Mouse (Mus musculus) CD4-positive, CD25-positive, alpha-beta regulatory T cell, adult 2 months (primary cell): Measurements from ENCODE around the gene Mylk2.

Source experiments
- DNase-seq: peaks from one replicate; pipeline ENCODE4 v3.0.0-alpha.2; 2012; ENCODE audit warnings: low read depth, low spot score

Mylk2 gene

DNA sequence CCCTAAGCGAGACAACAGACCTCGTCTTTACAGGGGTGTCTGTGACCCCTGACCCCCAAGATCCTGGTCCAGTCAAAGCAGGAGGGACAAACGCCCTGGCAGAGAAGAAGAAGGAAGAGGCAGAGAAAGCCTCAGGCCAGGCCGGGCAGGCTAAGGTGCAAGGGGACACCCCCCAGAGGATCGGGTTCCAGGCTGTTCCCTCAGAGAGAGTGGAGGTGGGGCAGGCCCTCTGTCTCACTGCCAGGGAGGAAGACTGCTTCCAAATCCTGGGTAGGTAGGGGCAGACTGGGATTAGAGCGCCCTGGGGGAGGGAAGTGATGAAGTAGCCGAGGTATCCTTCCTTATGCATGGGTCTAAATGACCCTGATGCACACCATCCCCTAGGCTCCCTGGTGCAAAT is 2.3 kb downstream of the Mylk2 start:
- DNase-seq: no peak

DNA sequence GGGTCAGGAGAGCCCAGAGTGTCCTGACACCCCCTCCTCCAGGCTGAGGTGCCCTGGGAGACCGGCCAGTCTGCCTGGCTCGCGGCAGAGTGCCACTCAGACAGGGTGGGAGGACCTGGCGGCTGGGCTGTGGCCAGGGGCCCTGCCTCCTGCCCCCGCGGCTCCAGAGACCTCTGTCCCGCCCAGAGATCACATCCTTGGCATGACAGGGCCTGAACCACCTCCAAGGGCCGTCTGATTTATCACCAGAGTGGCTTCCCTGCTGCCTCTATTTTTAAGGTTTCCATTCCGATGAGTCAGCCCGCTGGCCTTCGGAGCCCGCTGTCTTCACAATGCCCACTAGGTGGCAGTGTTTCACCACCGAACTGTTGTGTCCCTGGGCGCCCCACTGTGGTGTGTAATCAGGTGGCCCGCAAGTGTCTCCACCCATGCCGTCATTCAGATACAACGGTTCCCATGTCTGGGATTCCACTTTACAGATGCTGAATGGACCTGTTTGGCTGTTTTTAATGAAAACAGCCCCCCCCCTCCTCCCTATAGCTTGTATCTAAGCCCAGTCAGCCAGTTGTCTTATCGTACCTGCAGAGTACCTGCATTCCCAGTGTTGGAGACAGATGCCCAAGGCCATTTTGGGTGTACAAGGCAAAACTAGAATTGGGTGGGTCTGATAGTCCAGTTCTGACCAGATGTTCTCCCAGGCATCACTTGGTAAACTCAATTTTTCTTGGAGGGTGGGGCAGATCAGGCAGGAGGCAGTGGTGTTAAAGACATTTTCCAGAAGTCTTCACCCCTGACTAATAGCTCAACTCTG is 3.4 kb downstream of the Mylk2 start:
- DNase-seq: peak; percentile 89

DNA sequence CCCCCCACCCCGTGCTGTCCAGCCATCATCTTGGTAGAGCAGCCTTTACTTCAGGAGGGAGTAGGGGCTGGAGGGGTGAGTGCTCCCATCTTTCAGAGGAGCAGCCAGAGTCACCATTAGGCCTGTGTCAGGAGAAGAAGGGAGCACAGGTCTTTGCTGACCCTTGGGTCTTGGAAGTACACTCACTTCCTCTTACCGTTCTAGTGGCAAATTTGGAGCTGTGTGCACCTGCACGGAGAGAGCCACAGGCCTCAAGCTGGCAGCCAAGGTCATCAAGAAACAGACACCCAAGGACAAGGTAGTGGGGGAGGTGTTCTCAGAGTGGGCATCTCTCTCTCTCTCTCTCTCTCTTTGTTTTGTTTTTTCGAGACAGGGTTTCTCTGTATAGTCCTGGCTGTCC is 4.3 kb downstream of the Mylk2 start:
- no peak for DNase-seq

DNA sequence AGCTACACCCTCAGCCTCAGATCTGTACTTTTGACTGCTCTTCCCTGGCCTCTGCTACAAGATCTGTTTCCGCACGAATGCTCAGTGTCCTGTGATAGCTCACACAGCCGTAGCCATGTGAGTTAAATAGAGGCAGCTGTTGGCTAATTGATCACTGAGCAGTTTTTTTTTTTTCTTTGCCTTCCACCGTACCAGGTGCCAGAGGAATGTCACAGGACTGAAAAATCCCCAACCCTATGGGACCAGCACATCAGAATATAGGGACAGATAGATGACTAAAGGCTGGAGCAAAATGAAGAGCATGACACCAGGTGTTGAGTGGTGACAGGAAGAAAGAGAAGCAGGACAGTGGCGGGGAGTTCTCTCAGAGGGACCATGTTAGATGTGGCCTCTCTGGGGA is 5.0 kb downstream of the Mylk2 start:
- no peak for DNase-seq

DNA sequence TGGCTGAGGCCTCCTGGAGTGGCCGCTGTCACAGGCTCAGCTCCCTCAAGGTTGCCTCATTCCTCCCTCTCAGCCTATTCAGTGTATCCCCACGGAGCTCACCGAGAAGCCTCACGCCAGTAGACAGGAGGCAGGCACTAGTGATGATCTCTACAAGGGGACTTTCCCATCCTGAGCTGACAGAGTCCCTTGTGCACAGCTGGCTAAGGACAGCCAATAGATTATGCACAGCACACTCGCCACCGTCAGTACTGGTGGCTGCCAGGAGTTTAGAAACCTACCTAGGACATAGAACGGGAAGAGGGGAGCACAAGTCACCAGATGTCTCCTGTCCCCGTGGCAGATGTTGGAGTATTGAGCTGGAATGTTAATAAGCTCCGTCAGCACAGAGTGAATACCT is 6.5 kb downstream of the Mylk2 start:
- no peak for DNase-seq

DNA sequence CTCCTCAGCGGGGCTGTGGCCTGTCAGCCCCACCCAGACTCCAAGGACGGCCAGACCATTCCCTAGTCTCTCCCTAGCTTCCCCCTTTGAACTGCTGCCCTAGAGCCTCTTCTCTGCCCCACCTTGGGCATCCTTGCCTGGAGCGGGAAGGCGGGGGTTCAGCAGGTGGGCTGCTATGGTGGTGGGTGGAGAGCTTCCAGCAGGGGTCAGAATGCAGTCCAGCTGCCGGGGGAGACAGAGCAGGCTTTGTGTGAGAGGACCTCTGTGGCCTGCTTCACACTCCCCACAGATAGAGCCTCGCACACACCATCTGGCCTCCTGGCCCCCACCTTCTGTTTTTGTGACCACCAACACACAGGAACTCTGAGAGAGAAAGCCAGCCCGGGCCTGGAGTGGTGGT is 11.2 kb downstream of the Mylk2 start:
- DNase-seq: no peak

DNA sequence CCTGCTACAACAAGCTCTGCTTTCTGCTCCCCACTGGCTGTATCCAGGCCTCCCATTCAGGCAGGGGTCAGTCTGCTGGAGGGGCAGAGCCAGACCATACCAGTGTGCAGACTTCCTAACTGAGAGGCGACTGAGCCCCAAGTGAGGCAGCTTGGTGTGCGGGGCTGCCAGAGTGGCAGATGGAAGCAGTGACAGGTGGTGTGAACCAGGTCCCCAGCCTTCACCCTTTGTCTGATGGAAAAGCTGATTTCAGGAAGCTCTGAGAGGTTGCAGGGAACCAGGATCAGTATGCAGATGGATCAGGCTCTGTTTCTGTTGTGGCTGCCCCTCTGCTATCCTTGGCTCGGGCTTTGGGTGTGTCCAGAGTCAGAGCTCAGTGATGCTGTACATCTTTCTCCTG is 12.5 kb downstream of the Mylk2 start:
- no peak for DNase-seq

DNA sequence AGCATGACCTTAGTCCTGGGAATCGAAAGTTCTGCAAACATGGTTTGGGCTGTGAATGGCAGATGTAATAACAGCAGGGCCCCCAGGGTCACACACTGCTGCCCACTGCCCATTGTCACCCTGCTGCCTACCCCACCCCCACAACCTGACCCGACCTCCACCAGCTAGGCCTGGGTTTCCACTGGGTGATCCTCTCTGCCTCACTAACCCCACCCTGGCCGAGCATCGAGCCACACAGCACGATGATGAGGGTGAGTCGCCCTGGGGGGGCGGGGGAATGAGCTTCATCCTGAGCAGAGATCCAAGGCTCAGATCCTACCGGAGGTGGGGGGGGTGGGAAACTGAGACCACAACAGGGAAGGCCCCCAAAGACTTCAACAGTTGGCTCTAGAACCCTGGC is 13.0 kb downstream of the Mylk2 start:
- no peak for DNase-seq

DNA sequence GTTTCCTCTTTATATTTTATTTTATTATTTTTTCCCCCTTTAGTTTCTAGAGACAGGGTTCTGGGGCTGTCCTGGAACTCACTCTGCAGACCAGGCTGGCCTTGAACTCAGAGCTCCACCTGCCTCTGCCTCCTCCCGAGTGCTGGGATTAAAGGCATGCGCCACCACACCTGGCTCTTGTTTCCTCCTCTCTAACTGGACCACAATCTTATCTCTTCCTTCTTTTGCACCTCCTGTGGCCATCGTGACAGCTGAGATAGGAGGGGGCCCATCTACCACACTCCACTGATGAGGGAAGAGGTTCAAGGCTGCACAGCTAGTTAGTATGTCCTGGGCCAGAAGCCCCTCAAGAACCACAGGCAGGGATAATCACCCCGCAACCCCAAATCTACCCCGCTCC is 13.4 kb downstream of the Mylk2 start:
- no peak for DNase-seq

DNA sequence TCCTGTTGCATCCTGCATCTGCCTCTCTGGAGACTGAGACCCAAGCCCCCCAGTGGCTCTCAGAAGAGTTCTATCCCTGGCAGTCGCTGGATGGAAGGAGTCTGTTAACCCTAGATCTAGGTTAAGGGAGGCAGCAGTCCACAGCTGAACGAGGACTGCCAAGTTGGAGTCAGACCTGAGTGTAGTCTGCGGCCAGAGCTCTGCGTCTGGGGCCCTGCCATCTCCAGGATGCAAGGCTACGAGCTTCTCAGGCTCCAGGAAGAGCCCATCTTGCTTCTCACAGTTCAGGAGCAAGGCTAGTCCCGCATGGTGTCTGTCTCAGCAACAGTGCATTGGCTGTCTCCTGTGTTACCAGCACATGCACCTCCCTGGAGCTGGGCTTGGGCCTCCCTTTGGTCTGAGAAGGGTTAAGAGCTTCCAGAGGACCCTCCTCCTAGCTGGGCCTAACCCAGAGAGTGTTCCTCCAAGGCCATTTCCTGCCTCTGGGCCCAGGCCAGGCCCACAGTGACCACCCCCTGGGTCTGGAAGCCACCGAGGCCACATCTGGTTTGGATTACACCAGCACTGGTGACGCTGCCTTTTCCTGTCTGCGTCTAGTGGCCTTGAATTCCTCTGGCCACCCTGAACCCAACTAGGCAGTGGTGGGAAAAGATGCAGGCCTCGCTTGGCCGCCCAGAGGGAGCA is 14.2 kb downstream of the Mylk2 start:
- DNase-seq: no peak

DNA sequence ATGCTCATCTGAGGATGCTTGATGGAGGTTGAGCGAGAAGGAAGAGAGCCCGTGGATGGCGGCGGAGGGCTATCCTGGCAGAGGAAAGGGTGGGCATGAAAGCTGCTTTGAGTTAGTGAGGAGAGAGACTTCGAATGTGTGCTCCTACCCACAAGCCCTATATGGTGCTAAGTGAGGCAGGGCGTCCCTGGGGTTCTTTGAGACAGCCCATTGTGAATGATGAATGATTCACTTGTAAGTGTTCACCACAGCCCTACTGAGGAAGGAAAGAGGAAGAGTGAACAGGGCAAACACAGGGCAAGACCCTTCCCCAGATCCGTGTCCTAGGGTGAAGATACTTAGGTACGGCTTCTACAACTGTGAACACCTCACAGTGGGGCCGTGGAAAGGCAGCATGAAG is 15.7 kb downstream of the Mylk2 start:
- DNase-seq: no peak

DNA sequence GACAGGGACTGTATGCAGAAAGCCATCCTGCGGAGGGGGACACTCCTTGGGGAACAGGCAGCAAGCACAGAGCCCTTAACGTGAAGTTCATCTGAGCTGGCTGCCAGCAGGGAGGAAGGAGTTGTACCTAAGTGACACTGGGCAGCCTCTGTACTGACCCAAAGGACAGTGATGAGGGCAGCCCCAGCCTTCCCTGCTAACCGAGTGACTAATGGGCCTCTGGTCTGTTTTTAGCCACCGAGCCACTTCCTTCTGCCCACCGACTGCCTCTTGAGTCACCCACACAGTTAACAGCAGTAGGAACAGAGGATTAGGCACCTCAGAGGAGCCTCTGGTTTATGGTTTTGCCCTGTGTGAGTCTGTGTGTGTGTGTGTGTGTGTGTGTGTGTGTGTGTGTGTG is 16.2 kb downstream of the Mylk2 start:
- no peak for DNase-seq

DNA sequence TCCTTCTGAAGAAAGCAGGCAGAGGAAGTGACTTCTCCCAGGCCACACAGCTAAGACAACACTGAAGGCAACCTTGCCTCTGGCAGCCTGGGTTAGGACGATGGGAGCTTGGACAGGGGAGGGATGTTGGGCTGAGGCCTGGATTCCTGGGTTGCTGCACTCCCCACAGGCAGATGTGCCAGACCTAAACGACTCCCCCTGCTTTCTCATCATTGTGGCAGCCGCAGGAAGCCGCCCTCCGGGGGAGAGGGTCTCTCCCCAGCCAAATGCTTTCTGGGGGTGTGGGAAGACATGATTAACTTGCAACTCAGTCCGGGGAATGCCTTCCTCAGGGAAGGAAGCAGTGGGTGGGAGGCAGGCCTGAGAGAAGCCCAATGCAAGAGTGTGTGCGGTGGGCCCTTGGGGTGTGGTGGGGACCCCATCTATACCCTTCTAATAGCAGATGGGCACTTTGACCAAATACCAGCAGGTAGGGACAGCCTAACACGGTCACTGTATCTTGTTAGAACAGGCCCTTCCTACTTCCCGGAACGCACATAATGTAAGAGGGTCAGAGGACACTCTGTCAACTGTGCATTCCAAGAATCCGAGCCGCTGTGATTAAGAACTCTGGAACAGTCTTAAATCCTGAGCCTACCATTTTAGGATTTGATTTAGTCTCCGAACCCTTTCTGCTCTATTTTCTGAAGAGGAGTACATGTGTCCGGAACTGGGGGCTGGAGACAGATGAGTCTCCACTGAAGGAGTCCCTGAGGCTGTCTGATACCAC is 17.3 kb downstream of the Mylk2 start:
- DNase-seq: no peak

DNA sequence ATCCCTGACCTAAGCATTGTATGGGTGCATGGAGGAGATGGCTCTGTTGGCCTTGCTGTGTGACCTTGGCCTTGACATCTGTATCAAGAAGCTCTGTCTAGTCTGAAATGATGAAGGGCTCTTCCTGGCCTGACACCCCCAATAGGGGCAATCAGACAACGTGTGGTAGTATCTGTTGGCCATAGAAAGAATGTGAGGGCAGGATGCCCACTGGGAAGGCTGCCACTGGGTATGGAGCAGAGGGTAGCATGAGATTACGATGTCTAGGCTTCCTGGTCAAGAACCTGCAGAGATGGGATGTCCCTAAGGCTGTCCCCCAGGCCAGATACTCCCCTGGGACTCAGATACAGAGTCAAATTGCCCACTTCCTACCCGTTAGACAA is 17.8 kb downstream of the Mylk2 start:
- no peak for DNase-seq

DNA sequence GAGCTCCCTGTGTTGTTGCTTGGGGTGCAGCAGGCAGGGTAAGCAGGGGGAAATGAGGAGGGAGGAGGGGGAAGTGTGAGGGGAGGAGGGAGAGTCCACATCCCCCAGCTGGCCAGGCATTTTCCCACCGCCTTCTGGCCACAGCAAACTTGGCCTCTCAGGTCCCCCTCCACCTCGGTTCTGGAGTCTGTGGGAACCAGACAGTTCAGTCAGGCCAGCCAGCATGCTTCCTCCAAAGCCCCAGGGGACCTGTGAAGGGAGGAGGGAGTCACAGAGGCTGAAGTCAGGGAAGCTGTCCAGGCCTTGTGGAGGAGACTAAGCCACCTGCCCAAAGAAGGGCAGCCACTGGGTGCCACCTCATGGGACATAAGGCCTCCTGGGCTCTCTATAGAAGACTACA is 19.1 kb downstream of the Mylk2 start:
- no peak for DNase-seq

DNA sequence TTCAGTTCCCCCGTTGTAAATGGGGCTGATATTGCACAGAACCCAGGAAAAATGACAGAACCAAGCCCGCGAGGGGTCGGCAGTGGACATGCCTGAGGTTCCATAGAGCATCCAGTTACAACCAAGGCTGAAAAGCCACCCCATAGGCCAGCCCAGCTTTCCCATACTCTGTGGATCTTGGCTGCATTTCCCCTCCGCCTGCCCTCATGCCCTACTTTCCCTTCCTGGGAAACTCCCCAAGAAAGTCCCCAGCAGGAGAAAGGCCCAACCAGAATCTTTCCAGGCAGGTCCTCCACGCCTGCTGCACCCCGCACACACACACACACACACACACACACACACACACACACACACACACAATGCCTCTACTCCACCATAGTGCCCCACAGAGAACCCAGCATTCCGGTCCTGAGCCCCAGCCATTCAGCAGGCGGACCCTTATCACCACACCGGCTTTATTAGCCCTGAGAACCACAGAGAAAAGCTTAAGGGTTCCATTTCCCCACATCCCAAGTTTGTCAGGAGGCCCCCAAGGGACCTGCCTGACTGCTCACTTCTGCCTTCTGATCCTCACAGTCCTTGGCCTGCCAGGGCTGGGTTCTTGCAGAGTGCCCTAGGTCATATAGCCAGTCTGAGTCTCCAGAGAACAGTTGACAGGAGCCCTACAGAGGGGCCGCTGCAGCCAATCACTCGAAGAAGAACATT is 20.5 kb downstream of the Mylk2 start:
- DNase-seq: no peak

DNA sequence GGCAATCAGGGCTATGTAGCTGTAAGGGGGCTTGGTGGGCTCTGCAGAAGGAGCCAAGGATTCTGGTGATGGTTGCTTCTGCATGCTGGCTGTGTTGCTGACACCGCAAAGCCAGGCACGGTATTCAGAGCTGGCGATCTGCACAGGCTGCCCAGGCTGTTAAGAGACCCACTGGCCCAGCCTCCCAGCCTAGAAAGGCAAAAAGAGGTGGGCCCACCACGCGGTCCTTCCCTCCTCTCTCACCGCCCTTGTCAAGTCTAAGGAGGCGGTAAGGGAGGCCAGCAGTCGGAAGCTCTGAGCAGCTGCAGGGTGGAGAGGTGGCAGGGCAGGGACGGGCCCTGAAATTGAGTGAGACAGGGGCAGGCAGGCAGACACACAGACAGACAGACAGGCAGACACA is 21.9 kb downstream of the Mylk2 start, which contains the start of gene Foxs1:
Foxs1 (minus strand) TSS at position 161 of the 400 bp plus-strand sequence.
- no peak for DNase-seq

DNA sequence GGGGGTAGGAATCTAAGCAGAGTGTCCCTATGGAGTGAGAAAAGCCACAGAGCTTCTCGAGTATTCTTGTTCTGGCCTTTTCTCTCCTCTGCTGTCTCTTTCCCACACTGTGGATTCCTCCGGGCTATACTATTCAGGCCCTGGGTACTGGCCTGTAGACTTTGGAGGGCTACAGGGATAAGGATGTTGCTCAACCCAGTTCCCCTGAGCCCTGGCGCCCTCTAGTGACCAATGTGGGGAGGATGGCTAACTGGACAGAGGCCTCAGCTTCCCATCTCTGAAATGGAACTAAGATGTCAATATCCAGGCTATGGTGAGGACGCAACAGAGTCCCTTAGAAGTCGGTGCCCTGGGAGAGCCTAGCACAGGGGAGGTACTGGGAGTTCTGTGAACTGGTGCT is 22.5 kb downstream of the Mylk2 start:
- peak; percentile 57 for DNase-seq

DNA sequence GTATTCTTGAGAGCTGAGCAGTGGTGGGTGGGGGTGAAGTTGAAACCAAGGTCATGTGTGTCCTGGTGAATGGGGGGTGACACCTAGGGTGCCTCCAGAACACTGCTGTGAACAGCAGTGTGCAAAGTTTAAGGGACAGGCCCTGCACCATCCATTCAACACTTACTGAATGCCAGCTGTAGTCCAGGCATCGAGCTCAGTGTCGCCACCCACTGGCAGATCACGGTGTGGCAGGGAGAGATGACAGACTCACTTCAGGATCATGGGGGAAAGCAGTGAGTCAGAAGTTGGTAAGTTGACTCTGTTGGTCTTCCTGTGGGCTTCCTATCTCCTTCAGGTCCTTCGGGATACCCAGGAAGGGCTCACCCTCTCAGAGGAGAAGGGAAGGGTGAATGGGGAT is 28.7 kb downstream of the Mylk2 start:
- peak; percentile 66 for DNase-seq

DNA sequence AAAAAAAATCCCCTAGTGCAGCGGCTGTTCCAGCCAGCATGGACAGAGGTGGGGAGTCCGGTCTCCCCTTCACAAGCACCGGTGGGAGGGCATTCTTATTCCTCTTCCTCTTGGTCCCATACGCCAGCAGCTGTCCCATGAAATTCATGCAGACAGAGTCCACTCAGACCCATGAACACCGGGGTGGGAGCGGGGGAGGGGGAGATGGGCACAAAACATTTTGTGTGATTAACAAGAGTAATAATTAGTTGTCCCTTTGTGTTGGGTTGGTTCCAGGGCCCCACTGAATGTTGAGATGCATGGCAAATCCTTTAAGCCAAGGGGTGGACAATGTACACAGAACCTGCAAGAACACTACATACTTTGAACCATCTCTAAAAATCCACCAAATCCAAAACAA is 30.0 kb downstream of the Mylk2 start:
- no peak for DNase-seq

DNA sequence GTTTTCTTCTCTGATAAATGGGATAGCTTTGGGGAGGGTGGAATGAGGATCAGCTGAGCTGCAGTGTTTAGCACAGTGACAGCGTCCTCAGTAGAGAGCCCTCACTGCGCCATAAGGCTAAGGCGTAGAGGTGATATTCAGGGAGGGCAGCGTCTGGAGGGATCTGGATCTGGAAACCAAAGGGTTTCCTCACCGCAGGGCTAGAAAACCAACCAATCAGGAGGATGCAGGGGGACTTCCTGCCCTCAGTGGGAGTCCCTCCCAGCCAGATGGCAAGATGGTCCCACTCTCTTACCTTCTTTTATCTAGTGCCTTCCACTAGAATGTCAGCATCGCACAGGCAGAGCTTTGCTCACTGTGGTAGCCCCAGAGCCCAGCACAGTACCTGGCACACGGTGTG is 30.6 kb downstream of the Mylk2 start:
- no peak for DNase-seq

DNA sequence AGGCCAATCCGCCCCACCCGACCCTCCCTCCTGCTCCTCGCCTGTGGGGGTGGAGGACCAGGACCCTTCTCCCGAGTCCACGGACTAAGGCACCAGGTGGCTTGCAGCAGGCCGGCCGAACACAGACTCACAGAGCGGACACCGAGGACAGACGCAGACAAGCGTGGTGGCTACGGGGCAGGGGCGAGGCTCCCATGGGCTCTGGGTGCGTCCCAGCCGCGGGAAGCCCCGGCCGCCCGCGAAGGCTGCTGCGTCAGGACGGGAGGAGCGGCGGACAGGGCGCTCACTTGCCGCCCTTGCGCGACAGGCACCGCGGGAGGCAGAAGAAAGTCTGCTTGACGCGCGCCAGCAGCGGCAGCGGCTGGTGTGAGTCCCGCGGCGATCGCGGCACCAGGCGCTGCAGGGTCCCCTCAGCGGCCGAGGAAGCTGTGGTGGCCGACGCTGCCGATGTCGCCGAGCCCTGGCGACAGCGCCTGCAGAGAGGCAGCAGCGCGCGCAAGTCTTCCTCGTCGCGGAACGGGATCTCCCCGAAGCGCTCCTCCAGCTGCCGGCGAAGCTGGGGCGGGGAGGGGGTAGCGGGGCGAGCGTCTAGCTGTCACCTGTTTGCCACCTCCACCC is 31.9 kb downstream of the Mylk2 start:
- DNase-seq: no peak
